Mouse (Mus musculus) cortical plate, adult 2 months (tissue): ENCODE data around the gene A430078G23Rik. TPM values are rescaled to one million over a fixed set of nuclear protein-coding genes. Genes with fewer than 3 reads are reported as not detected.

Experiments used
- H3K27ac ChIP-seq: fragments of 200-500 bp; 2 replicates; pipeline ENCODE4 v1.5.1; 2012; ENCODE audit warnings: low read length, control low read depth, inconsistent platforms; ENCODE audit not compliant: insufficient read depth
- H3K4me1 ChIP-seq: fragments of 200-500 bp; 2 replicates; pipeline ENCODE4 v1.6.1; 2011; ENCODE audit warnings: low read length; ENCODE audit not compliant: control insufficient read depth, insufficient read depth
- H3K4me3 ChIP-seq: fragments of 200-500 bp; 2 replicates; pipeline ENCODE4 v1.5.1; 2011; ENCODE audit warnings: mild to moderate bottlenecking, low read length, control low read depth; ENCODE audit not compliant: insufficient read depth
- CTCF ChIP-seq: fragments of 200-500 bp; IDR thresholded peaks from 2 replicates; pipeline ENCODE4 v1.5.1; 2011; ENCODE audit warnings: mild to moderate bottlenecking, control low read depth, low read length; ENCODE audit not compliant: insufficient read depth; ENCODE audit errors: extremely low read depth
- POLR2A ChIP-seq: fragments of 200-500 bp; IDR thresholded peaks from 2 replicates; pipeline ENCODE4 v1.6.1; 2011; ENCODE audit warnings: mild to moderate bottlenecking, low read length, control low read depth; ENCODE audit not compliant: insufficient read depth; ENCODE audit errors: extremely low read depth
- polyA plus RNA-seq: library from polyadenylated mRNA; depleted of rRNA; stranded (reverse); fragments of >200 nt; gene quantifications from 2 replicates; pipeline ENCODE4 v1.2.3, GENCODE M21; 2012

The A430078G23Rik gene
- polyA plus RNA-seq, 1 experiment = not detected

GRCm38 (mm10) chr8:3397597-3397996 is 44.4 kb downstream of the A430078G23Rik start:
- Histone ChIP-seq H3K4me1 (peaks cover 3% of the 10 kb centered on the region; the same call in 1 of the 2 replicates), H3K4me3 (no peak overlapping the region), H3K27ac (no peak overlapping the region)
- no peak for TF ChIP-seq POLR2A
- TF ChIP-seq CTCF = no peak

- Histone ChIP-seq H3K4me3 (no peak overlapping the region), H3K4me1 (no peaks in the 10 kb centered on the region), H3K27ac (no peak overlapping the region)
- TF ChIP-seq POLR2A = no peak
- no peak for TF ChIP-seq CTCF
Measured at GRCm38 (mm10) chr8:3400509-3400908, 47.3 kb downstream of the A430078G23Rik start.

- TF ChIP-seq CTCF (no peak), POLR2A (no peak)
- Histone ChIP-seq H3K4me1 (no peaks in the 10 kb centered on the region), H3K4me3 (no peak overlapping the region)
Measured at GRCm38 (mm10) chr8:3407417-3407816, 54.2 kb downstream of the A430078G23Rik start.

GRCm38 (mm10) chr8:3411085-3411484 is 57.9 kb downstream of the A430078G23Rik start:
- H3K4me1 ChIP-seq = peaks cover 5% of the 10 kb centered on the region
- TF ChIP-seq POLR2A (no peak), CTCF (no peak)
- no peak overlapping the region for H3K4me3 ChIP-seq
- H3K27ac ChIP-seq = no peak overlapping the region

More at GRCm38 (mm10) chr8:3407417-3407816, 54.2 kb downstream of the A430078G23Rik start:
- no peak overlapping the region for H3K27ac ChIP-seq

- TF ChIP-seq POLR2A (no peak), CTCF (no peak)
- Histone ChIP-seq H3K4me3 (no peak overlapping the region), H3K27ac (no peak overlapping the region), H3K4me1 (peaks cover 5% of the 10 kb centered on the region)
Measured at GRCm38 (mm10) chr8:3411901-3412301, 58.7 kb downstream of the A430078G23Rik start.

GRCm38 (mm10) chr8:3412816-3413215 is 59.6 kb downstream of the A430078G23Rik start:
- Histone ChIP-seq H3K27ac (no peak overlapping the region), H3K4me3 (no peak overlapping the region), H3K4me1 (peaks cover 5% of the 10 kb centered on the region)
- TF ChIP-seq CTCF = no peak
- no peak for TF ChIP-seq POLR2A

GRCm38 (mm10) chr8:3414639-3415190 is 61.5 kb downstream of the A430078G23Rik start:
- TF ChIP-seq CTCF (no peak), POLR2A (no peak)
- Histone ChIP-seq H3K27ac (no peak overlapping the region), H3K4me1 (peaks cover 5% of the 10 kb centered on the region), H3K4me3 (no peak overlapping the region)

GRCm38 (mm10) chr8:3415259-3415658 is 62.0 kb downstream of the A430078G23Rik start:
- no peak overlapping the region for H3K4me3 ChIP-seq
- H3K27ac ChIP-seq = no peak overlapping the region
- peaks cover 5% of the 10 kb centered on the region for H3K4me1 ChIP-seq
- TF ChIP-seq POLR2A = no peak
- no peak for TF ChIP-seq CTCF

- no peak overlapping the region for H3K4me3 ChIP-seq
- peaks cover 5% of the 10 kb centered on the region for H3K4me1 ChIP-seq
- no peak overlapping the region for H3K27ac ChIP-seq
- TF ChIP-seq POLR2A = no peak
- TF ChIP-seq CTCF = no peak
Measured at GRCm38 (mm10) chr8:3415661-3416060, 62.4 kb downstream of the A430078G23Rik start.

GRCm38 (mm10) chr8:3416846-3417245 is 63.6 kb downstream of the A430078G23Rik start:
- peaks cover 5% of the 10 kb centered on the region for H3K4me1 ChIP-seq
- H3K27ac ChIP-seq = no peak overlapping the region
- TF ChIP-seq POLR2A = no peak
- TF ChIP-seq CTCF = no peak

GRCm38 (mm10) chr8:3417455-3417854 is 64.2 kb downstream of the A430078G23Rik start:
- Histone ChIP-seq H3K27ac (no peak overlapping the region), H3K4me3 (no peak overlapping the region), H3K4me1 (peaks cover 5% of the 10 kb centered on the region)
- TF ChIP-seq CTCF (no peak), POLR2A (no peak)

More at GRCm38 (mm10) chr8:3416846-3417245, 63.6 kb downstream of the A430078G23Rik start:
- no peak overlapping the region for H3K4me3 ChIP-seq
